Mouse (Mus musculus): Measurements from ENCODE around the gene Erlin1. TPM values are rescaled to one million over a fixed set of nuclear protein-coding genes. Genes with fewer than 3 reads are reported as not detected.

Gene Erlin1
- 20.0 and 20.5 TPM in 2 replicates for polyA plus RNA-seq (2014; fragmentation: Nextera tagmentation; extraction: Ambion mirVana)

- H3K9ac ChIP-seq (ENCODE audit: low read length): peak within 1 kb of the TSS; percentile 57
- H3K36me3 ChIP-seq (ENCODE audit: control insufficient read depth, insufficient read depth, low read length): no peaks in the 10 kb centered on the region
- no peaks in the 10 kb centered on the region for H3K9me3 ChIP-seq (ENCODE audit: control insufficient read depth, low read length)
- peak within 1 kb of the TSS; percentile 39 for H3K4me3 ChIP-seq (ENCODE audit: low read depth, low read length)
- ATAC-seq (ENCODE audit: low FRiP score) (peak; percentile 94), DNase-seq (ENCODE audit: low spot score, missing footprints) (peak; percentile 99)
- H3K27me3 ChIP-seq (ENCODE audit: control insufficient read depth, insufficient read depth, low read length): no peaks in the 10 kb centered on the region
- H3K27ac ChIP-seq (ENCODE audit: low read depth, low read length): no peak within 1 kb of the TSS
- peak within 1 kb of the TSS; percentile 95 for H3K4me2 ChIP-seq
- under 1% methylated on average over 73 of the region's 75 CpGs for WGBS
- peaks cover 5% of the 10 kb centered on the region for H3K4me1 ChIP-seq (ENCODE audit: control insufficient read depth, insufficient read depth, low read length)
Observed at GRCm38 (mm10) chr19:44069121-44069913, at the start of gene Erlin1. TSS of gene Erlin1 (minus strand) at chr19:44069785.

GRCm38 (mm10) chr19:44117793-44118192 lies 48.2 kb upstream of the Erlin1 start:
- no peaks in the 10 kb centered on the region for H3K27me3 ChIP-seq (ENCODE audit: control insufficient read depth, insufficient read depth, low read length)
- H3K27ac ChIP-seq (ENCODE audit: low read depth, low read length): no peak overlapping the region
- H3K4me2 ChIP-seq: no peak overlapping the region
- H3K36me3 ChIP-seq (ENCODE audit: control insufficient read depth, insufficient read depth, low read length): peaks cover 15% of the 10 kb centered on the region
- no peak overlapping the region for H3K9ac ChIP-seq (ENCODE audit: low read length)
- DNase-seq (ENCODE audit: low spot score, missing footprints) (no peak), ATAC-seq (ENCODE audit: low FRiP score) (no peak)
- H3K4me1 ChIP-seq (ENCODE audit: control insufficient read depth, insufficient read depth, low read length): no peaks in the 10 kb centered on the region
- H3K4me3 ChIP-seq (ENCODE audit: low read depth, low read length): no peak overlapping the region
- no peaks in the 10 kb centered on the region for H3K9me3 ChIP-seq (ENCODE audit: control insufficient read depth, low read length)

- Histone ChIP-seq H3K27me3 (ENCODE audit: control insufficient read depth, insufficient read depth, low read length) (no peaks in the 10 kb centered on the region), H3K4me3 (ENCODE audit: low read depth, low read length) (no peak overlapping the region), H3K9ac (ENCODE audit: low read length) (no peak overlapping the region), H3K36me3 (ENCODE audit: control insufficient read depth, insufficient read depth, low read length) (peaks cover 7% of the 10 kb centered on the region), H3K4me2 (no peak overlapping the region), H3K4me1 (ENCODE audit: control insufficient read depth, insufficient read depth, low read length) (peaks cover 6% of the 10 kb centered on the region), H3K27ac (ENCODE audit: low read depth, low read length) (no peak overlapping the region), H3K9me3 (ENCODE audit: control insufficient read depth, low read length) (no peaks in the 10 kb centered on the region)
- DNase-seq (ENCODE audit: low spot score, missing footprints) (no peak), ATAC-seq (ENCODE audit: low FRiP score) (peak; percentile 23; the same call in 1 of the 2 replicates)
- 58% methylated on average over 7 of the region's 7 CpGs for WGBS
Observed at GRCm38 (mm10) chr19:44111706-44112105, 42.1 kb upstream of the Erlin1 start.

- 94% methylated on average over 9 of the region's 9 CpGs for WGBS
- ATAC-seq (ENCODE audit: low FRiP score) (no peak), DNase-seq (ENCODE audit: low spot score, missing footprints) (no peak)
- Histone ChIP-seq H3K36me3 (ENCODE audit: control insufficient read depth, insufficient read depth, low read length) (peaks cover 7% of the 10 kb centered on the region), H3K27ac (ENCODE audit: low read depth, low read length) (no peak overlapping the region), H3K9ac (ENCODE audit: low read length) (no peak overlapping the region), H3K4me2 (no peak overlapping the region), H3K4me3 (ENCODE audit: low read depth, low read length) (no peak overlapping the region), H3K9me3 (ENCODE audit: control insufficient read depth, low read length) (no peaks in the 10 kb centered on the region), H3K4me1 (ENCODE audit: control insufficient read depth, insufficient read depth, low read length) (peaks cover 10% of the 10 kb centered on the region), H3K27me3 (ENCODE audit: control insufficient read depth, insufficient read depth, low read length) (no peaks in the 10 kb centered on the region)
Observed at GRCm38 (mm10) chr19:44110356-44110755, 40.8 kb upstream of the Erlin1 start.

GRCm38 (mm10) chr19:44108996-44109395 lies 39.4 kb upstream of the Erlin1 start:
- no peaks in the 10 kb centered on the region for H3K27me3 ChIP-seq (ENCODE audit: control insufficient read depth, insufficient read depth, low read length)
- no peaks in the 10 kb centered on the region for H3K9me3 ChIP-seq (ENCODE audit: control insufficient read depth, low read length)
- H3K27ac ChIP-seq (ENCODE audit: low read depth, low read length): no peak overlapping the region
- ATAC-seq (ENCODE audit: low FRiP score) (no peak), DNase-seq (ENCODE audit: low spot score, missing footprints) (no peak)
- peaks cover 7% of the 10 kb centered on the region for H3K36me3 ChIP-seq (ENCODE audit: control insufficient read depth, insufficient read depth, low read length)
- H3K4me3 ChIP-seq (ENCODE audit: low read depth, low read length): no peak overlapping the region
- peaks cover 10% of the 10 kb centered on the region for H3K4me1 ChIP-seq (ENCODE audit: control insufficient read depth, insufficient read depth, low read length)
- no peak overlapping the region for H3K4me2 ChIP-seq
- H3K9ac ChIP-seq (ENCODE audit: low read length): no peak overlapping the region

GRCm38 (mm10) chr19:44107661-44108521 lies 38.3 kb upstream of the Erlin1 start:
- peak overlapping the region; percentile 93 for H3K4me3 ChIP-seq (ENCODE audit: low read depth, low read length)
- DNase-seq (ENCODE audit: low spot score, missing footprints): peak; percentile 91
- 32% methylated on average over 22 of the region's 22 CpGs for WGBS

GRCm38 (mm10) chr19:44106831-44107660 lies 37.5 kb upstream of the Erlin1 start, which contains the start of gene Chuk:
TSS of gene Chuk (minus strand) at chr19:44107480.
- Histone ChIP-seq H3K36me3 (ENCODE audit: control insufficient read depth, insufficient read depth, low read length) (peaks cover 5% of the 10 kb centered on the region; the same call in 1 of the 2 replicates), H3K4me2 (peak within 1 kb of the TSS; percentile 89), H3K9ac (ENCODE audit: low read length) (peak within 1 kb of the TSS; percentile 92), H3K4me3 (ENCODE audit: low read depth, low read length) (peak within 1 kb of the TSS; percentile 93), H3K27ac (ENCODE audit: low read depth, low read length) (no peak within 1 kb of the TSS), H3K27me3 (ENCODE audit: control insufficient read depth, insufficient read depth, low read length) (no peaks in the 10 kb centered on the region), H3K9me3 (ENCODE audit: control insufficient read depth, low read length) (no peaks in the 10 kb centered on the region), H3K4me1 (ENCODE audit: control insufficient read depth, insufficient read depth, low read length) (peaks cover 10% of the 10 kb centered on the region)
- ATAC-seq (ENCODE audit: low FRiP score) (peak; percentile 97), DNase-seq (ENCODE audit: low spot score, missing footprints) (peak; percentile 99)
- 1% methylated on average over 67 of the region's 67 CpGs for WGBS

More at GRCm38 (mm10) chr19:44107661-44108521, 38.3 kb upstream of the Erlin1 start:
- Histone ChIP-seq H3K4me2 (peak overlapping the region; percentile 89), H3K27ac (ENCODE audit: low read depth, low read length) (no peak overlapping the region), H3K4me1 (ENCODE audit: control insufficient read depth, insufficient read depth, low read length) (peaks cover 10% of the 10 kb centered on the region), H3K36me3 (ENCODE audit: control insufficient read depth, insufficient read depth, low read length) (peaks cover 5% of the 10 kb centered on the region; the same call in 1 of the 2 replicates), H3K9me3 (ENCODE audit: control insufficient read depth, low read length) (no peaks in the 10 kb centered on the region), H3K27me3 (ENCODE audit: control insufficient read depth, insufficient read depth, low read length) (no peaks in the 10 kb centered on the region), H3K9ac (ENCODE audit: low read length) (peak overlapping the region; percentile 92)
- peak; percentile 53 for ATAC-seq (ENCODE audit: low FRiP score)

GRCm38 (mm10) chr19:44104393-44104792 lies 34.8 kb upstream of the Erlin1 start:
- H3K9ac ChIP-seq (ENCODE audit: low read length): no peak overlapping the region
- H3K4me3 ChIP-seq (ENCODE audit: low read depth, low read length): no peak overlapping the region
- H3K27me3 ChIP-seq (ENCODE audit: control insufficient read depth, insufficient read depth, low read length): no peaks in the 10 kb centered on the region
- no peak overlapping the region for H3K27ac ChIP-seq (ENCODE audit: low read depth, low read length)
- WGBS: 100% methylated on average over 1 of the region's 1 CpGs
- DNase-seq (ENCODE audit: low spot score, missing footprints) (no peak), ATAC-seq (ENCODE audit: low FRiP score) (no peak)
- peaks cover 10% of the 10 kb centered on the region for H3K4me1 ChIP-seq (ENCODE audit: control insufficient read depth, insufficient read depth, low read length)
- no peak overlapping the region for H3K4me2 ChIP-seq
- 0 out of 2 replicates have a peak, but pooled peaks cover 2% of the 10 kb centered on the region for H3K36me3 ChIP-seq (ENCODE audit: control insufficient read depth, insufficient read depth, low read length)
- H3K9me3 ChIP-seq (ENCODE audit: control insufficient read depth, low read length): no peaks in the 10 kb centered on the region
